Mouse (Mus musculus) embryonic facial prominence, embryonic 13.5 days (tissue): ENCODE data around the gene Gm11444. TPM values are rescaled to one million over a fixed set of nuclear protein-coding genes. Genes with fewer than 3 reads are reported as not detected.

Source experiments
- ATAC-seq: fragments of 200-750 bp; cut with Nextera tagmentation; 2 replicates; pipeline ENCODE4 v1.8.0; 2017; ENCODE audit warnings: low read depth; ENCODE audit not compliant: insufficient number of reproducible peaks, insufficient read depth, low FRiP score, low TSS enrichment
- H3K27ac ChIP-seq: fragments of 300-500 bp; sonication (generic); 2 replicates; pipeline ENCODE4 v1.5.1; 2015; ENCODE audit warnings: moderate library complexity, mild to moderate bottlenecking, inconsistent platforms
- H3K27me3 ChIP-seq: fragments of 300-500 bp; sonication (generic); 2 replicates; pipeline ENCODE4 v1.6.1; 2015; ENCODE audit warnings: mild to moderate bottlenecking, inconsistent platforms
- H3K36me3 ChIP-seq: fragments of 300-500 bp; sonication (generic); 2 replicates; pipeline ENCODE4 v1.6.1; 2015; ENCODE audit warnings: mild to moderate bottlenecking, inconsistent platforms
- H3K4me1 ChIP-seq: fragments of 300-500 bp; sonication (generic); 2 replicates; pipeline ENCODE4 v1.6.1; 2015; ENCODE audit warnings: inconsistent platforms
- H3K4me2 ChIP-seq: fragments of 300-500 bp; sonication (generic); 2 replicates; pipeline ENCODE4 v1.6.1; 2015; ENCODE audit warnings: moderate library complexity, mild to moderate bottlenecking, inconsistent platforms
- H3K4me3 ChIP-seq: fragments of 300-500 bp; sonication (generic); 2 replicates; pipeline ENCODE4 v1.5.1; 2015; ENCODE audit warnings: mild to moderate bottlenecking, inconsistent platforms
- H3K9ac ChIP-seq: fragments of 300-500 bp; sonication (generic); 2 replicates; pipeline ENCODE4 v1.6.1; 2015; ENCODE audit warnings: mild to moderate bottlenecking, inconsistent platforms
- H3K9me3 ChIP-seq: fragments of 300-500 bp; sonication (generic); 2 replicates; pipeline ENCODE4 v1.6.1; 2016; ENCODE audit warnings: inconsistent platforms
- WGBS: fragments of 180-500 bp; shearing (Covaris S2); methylation state at CpG from one replicate; pipeline ENCODE4 v1.1.7; 2015; ENCODE audit warnings: mixed read lengths; 5-methylcytosine and 5-hydroxymethylcytosine counted together
- polyA plus RNA-seq: library from polyadenylated mRNA; unstranded; fragments of >200 nt; fragmentation: Nextera tagmentation; extraction: Ambion mirVana; gene quantifications from 2 replicates; pipeline ENCODE4 v1.2.1, GENCODE M21; 2015

The Gm11444 gene
- polyA plus RNA-seq, 1 experiment from 2014 or later: not detected

GRCm38 (mm10) chr11:85850758-85851157 is 625 bp upstream of the Gm11444 start:
- H3K4me1 ChIP-seq: peaks cover 3% of the 10 kb centered on the region; the same call in 1 of the 2 replicates
- H3K9ac ChIP-seq: no peak overlapping the region
- no peak overlapping the region for H3K4me2 ChIP-seq
- no peak overlapping the region for H3K27ac ChIP-seq
- WGBS: 40% methylated on average over 6 of the region's 6 CpGs
- no peak for ATAC-seq
- no peaks in the 10 kb centered on the region for H3K36me3 ChIP-seq
- no peak overlapping the region for H3K4me3 ChIP-seq
- H3K27me3 ChIP-seq: 0 out of 2 replicates have a peak, but pooled peaks cover 11% of the 10 kb centered on the region
- H3K9me3 ChIP-seq: 0 out of 2 replicates have a peak, but pooled peaks cover 3% of the 10 kb centered on the region

- no peak for ATAC-seq
- H3K9ac ChIP-seq: peak overlapping the region; percentile 47; the same call in 1 of the 2 replicates
- WGBS: 2% methylated on average over 21 of the region's 21 CpGs
- peaks cover 15% of the 10 kb centered on the region for H3K4me1 ChIP-seq
- H3K4me2 ChIP-seq: peak overlapping the region; percentile 53
- no peaks in the 10 kb centered on the region for H3K9me3 ChIP-seq
- H3K27ac ChIP-seq: no peak overlapping the region
- H3K4me3 ChIP-seq: peak overlapping the region; percentile 32
- no peaks in the 10 kb centered on the region for H3K36me3 ChIP-seq
- H3K27me3 ChIP-seq: peaks cover 14% of the 10 kb centered on the region; the same call in 1 of the 2 replicates
Measured at GRCm38 (mm10) chr11:85849037-85849436, 1.1 kb downstream of the Gm11444 start.

- 67% methylated on average over 4 of the region's 4 CpGs for WGBS
- ATAC-seq: no peak
- H3K36me3 ChIP-seq: 0 out of 2 replicates have a peak, but pooled peaks cover 9% of the 10 kb centered on the region
Measured at GRCm38 (mm10) chr11:85846509-85846908, 3.6 kb downstream of the Gm11444 start.

GRCm38 (mm10) chr11:85845921-85846320 is 4.2 kb downstream of the Gm11444 start:
- H3K4me2 ChIP-seq: no peak overlapping the region
- H3K4me3 ChIP-seq: no peak overlapping the region
- peaks cover 9% of the 10 kb centered on the region; the same call in 1 of the 2 replicates for H3K36me3 ChIP-seq
- H3K27me3 ChIP-seq: peaks cover 18% of the 10 kb centered on the region
- H3K4me1 ChIP-seq: peaks cover 44% of the 10 kb centered on the region
- no peak overlapping the region for H3K9ac ChIP-seq
- no peaks in the 10 kb centered on the region for H3K9me3 ChIP-seq
- no peak overlapping the region for H3K27ac ChIP-seq
- WGBS: 43% methylated on average over 5 of the region's 5 CpGs
- no peak for ATAC-seq

More at GRCm38 (mm10) chr11:85846509-85846908, 3.6 kb downstream of the Gm11444 start:
- H3K4me3 ChIP-seq: no peak overlapping the region
- H3K4me2 ChIP-seq: no peak overlapping the region
- H3K9ac ChIP-seq: no peak overlapping the region
- H3K9me3 ChIP-seq: no peaks in the 10 kb centered on the region
- H3K27ac ChIP-seq: no peak overlapping the region
- H3K4me1 ChIP-seq: peaks cover 40% of the 10 kb centered on the region
- H3K27me3 ChIP-seq: peaks cover 14% of the 10 kb centered on the region; the same call in 1 of the 2 replicates

GRCm38 (mm10) chr11:85844971-85845370 is 5.2 kb downstream of the Gm11444 start:
- H3K9ac ChIP-seq: peak overlapping the region; percentile 100
- 32% methylated on average over 5 of the region's 5 CpGs for WGBS

GRCm38 (mm10) chr11:85844144-85844965 is 5.8 kb downstream of the Gm11444 start:
- Histone ChIP-seq H3K9ac (peak overlapping the region; percentile 100), H3K9me3 (no peaks in the 10 kb centered on the region), H3K27me3 (peaks cover 28% of the 10 kb centered on the region), H3K27ac (peak overlapping the region; percentile 99), H3K36me3 (peaks cover 25% of the 10 kb centered on the region), H3K4me3 (peak overlapping the region; percentile 88), H3K4me2 (peak overlapping the region; percentile 86), H3K4me1 (peaks cover 60% of the 10 kb centered on the region)
- WGBS: under 1% methylated on average over 54 of the region's 54 CpGs
- ATAC-seq: peak; percentile 54

More at GRCm38 (mm10) chr11:85844971-85845370, 5.2 kb downstream of the Gm11444 start:
- Histone ChIP-seq H3K27ac (peak overlapping the region; percentile 99), H3K9me3 (no peaks in the 10 kb centered on the region), H3K36me3 (peaks cover 19% of the 10 kb centered on the region), H3K4me2 (peak overlapping the region; percentile 86), H3K4me1 (peaks cover 54% of the 10 kb centered on the region), H3K27me3 (peaks cover 24% of the 10 kb centered on the region), H3K4me3 (peak overlapping the region; percentile 88)
- ATAC-seq: no peak

GRCm38 (mm10) chr11:85843347-85843692 is 6.8 kb downstream of the Gm11444 start:
- H3K9me3 ChIP-seq: no peaks in the 10 kb centered on the region
- peaks cover 27% of the 10 kb centered on the region for H3K36me3 ChIP-seq
- peaks cover 62% of the 10 kb centered on the region for H3K4me1 ChIP-seq
- peak overlapping the region; percentile 88 for H3K4me3 ChIP-seq
- H3K27ac ChIP-seq: peak overlapping the region; percentile 99
- peaks cover 31% of the 10 kb centered on the region for H3K27me3 ChIP-seq
- peak overlapping the region; percentile 86 for H3K4me2 ChIP-seq
- WGBS: 2% methylated on average over 18 of the region's 18 CpGs
- ATAC-seq: peak; percentile 56
- peak overlapping the region; percentile 100 for H3K9ac ChIP-seq

GRCm38 (mm10) chr11:85842596-85843346 is 7.4 kb downstream of the Gm11444 start:
- H3K27me3 ChIP-seq: peaks cover 36% of the 10 kb centered on the region
- peak overlapping the region; percentile 86 for H3K4me2 ChIP-seq
- peak overlapping the region; percentile 99 for H3K27ac ChIP-seq
- peaks cover 66% of the 10 kb centered on the region for H3K4me1 ChIP-seq
- 4% methylated on average over 24 of the region's 24 CpGs for WGBS
- no peaks in the 10 kb centered on the region for H3K9me3 ChIP-seq
- peak overlapping the region; percentile 88 for H3K4me3 ChIP-seq
- ATAC-seq: no peak
- H3K36me3 ChIP-seq: peaks cover 32% of the 10 kb centered on the region
- H3K9ac ChIP-seq: peak overlapping the region; percentile 100

GRCm38 (mm10) chr11:85841980-85842379 is 8.2 kb downstream of the Gm11444 start:
- H3K9ac ChIP-seq: peak overlapping the region; percentile 100
- peaks cover 37% of the 10 kb centered on the region for H3K27me3 ChIP-seq

GRCm38 (mm10) chr11:85841211-85841681 is 8.9 kb downstream of the Gm11444 start:
- H3K36me3 ChIP-seq: peaks cover 42% of the 10 kb centered on the region
- H3K4me3 ChIP-seq: peak overlapping the region; percentile 88
- peak overlapping the region; percentile 99 for H3K27ac ChIP-seq
- H3K4me2 ChIP-seq: peak overlapping the region; percentile 86
- peaks cover 72% of the 10 kb centered on the region for H3K4me1 ChIP-seq
- peaks cover 39% of the 10 kb centered on the region for H3K27me3 ChIP-seq
- no peak for ATAC-seq
- H3K9me3 ChIP-seq: no peaks in the 10 kb centered on the region
- 7% methylated on average over 8 of the region's 8 CpGs for WGBS
- H3K9ac ChIP-seq: peak overlapping the region; percentile 100

More at GRCm38 (mm10) chr11:85841980-85842379, 8.2 kb downstream of the Gm11444 start:
- Histone ChIP-seq H3K4me3 (peak overlapping the region; percentile 88), H3K4me1 (peaks cover 69% of the 10 kb centered on the region), H3K36me3 (peaks cover 38% of the 10 kb centered on the region), H3K9me3 (no peaks in the 10 kb centered on the region), H3K27ac (peak overlapping the region; percentile 99), H3K4me2 (peak overlapping the region; percentile 86)
- under 1% methylated on average over 31 of the region's 32 CpGs for WGBS
- ATAC-seq: no peak

- WGBS: 4% methylated on average over 21 of the region's 21 CpGs
- Histone ChIP-seq H3K27ac (peak overlapping the region; percentile 99), H3K27me3 (peaks cover 43% of the 10 kb centered on the region), H3K4me1 (peaks cover 72% of the 10 kb centered on the region), H3K4me3 (peak overlapping the region; percentile 88), H3K36me3 (peaks cover 47% of the 10 kb centered on the region), H3K9me3 (no peaks in the 10 kb centered on the region), H3K9ac (peak overlapping the region; percentile 100), H3K4me2 (peak overlapping the region; percentile 86)
- no peak for ATAC-seq
Measured at GRCm38 (mm10) chr11:85840803-85841145, 9.4 kb downstream of the Gm11444 start.
